ENCODE assay signal across 11 mouse cellular contexts in the genomic region with DNA sequence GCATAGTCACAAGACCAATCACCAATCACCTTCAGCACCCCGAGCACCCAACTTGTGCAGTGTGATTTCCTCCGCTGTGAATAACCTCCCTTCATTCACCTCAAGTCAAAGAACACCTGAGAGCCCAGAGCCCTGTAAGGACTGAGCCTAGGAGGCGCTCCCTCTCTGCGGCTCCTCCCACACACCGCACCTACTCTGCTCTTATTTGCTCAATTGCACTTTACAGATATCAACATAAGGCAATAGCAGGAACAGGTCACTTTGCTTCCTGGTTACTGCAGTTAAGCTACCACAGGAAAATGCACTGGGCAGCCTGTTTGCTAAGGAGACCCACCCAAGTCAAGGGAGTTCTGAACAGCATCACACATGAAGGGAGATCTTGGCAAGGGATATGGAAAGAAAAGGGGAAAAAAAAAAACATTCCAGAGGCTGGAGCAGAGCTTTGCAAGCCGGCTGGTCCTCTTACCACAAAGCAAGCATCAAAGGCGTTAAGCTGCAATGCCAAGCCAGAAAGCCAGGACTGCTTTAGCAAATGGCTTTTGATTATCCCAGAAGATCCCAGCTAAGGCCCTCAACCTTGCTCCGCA.
A peak's percentile ranks its signal among the peaks of the same experiment; 100 is the strongest.
DNase-seq lines count a peak whose midpoint lies in the region; ATAC-seq lines count a peak whose summit lies in the region.
"Had no signal": no experiment of that assay in that cellular context is flagged by ENCODE, and none has a peak within 500 bp of the region (broad histone marks: within the 10 kb centered on the region; RNA-seq: fewer than 3 reads in every experiment).

No protein-coding gene starts in this region.

- H3K4me1 ChIP-seq in embryonic facial prominence, embryonic 13.5 days: peaks cover 13% of the 10 kb centered on the region
- H3K4me1 ChIP-seq in embryonic facial prominence, embryonic 10.5 days: no peaks in the 10 kb centered on the region
- H3K4me1 ChIP-seq in lung, embryonic 15.5 days: peaks cover 11% of the 10 kb centered on the region; the same call in 1 of the 2 replicates
- H3K4me1 ChIP-seq in stomach, embryonic 16.5 days (ENCODE audit: control insufficient read depth, insufficient read depth, low read length): peaks cover 8% of the 10 kb centered on the region
- H3K4me1 ChIP-seq in forebrain, embryonic 10.5 days: no peaks in the 10 kb centered on the region
- H3K4me1 ChIP-seq: midbrain, embryonic 10.5 days had no signal

- no peaks in the 10 kb centered on the region for H3K27me3 ChIP-seq in embryonic facial prominence, embryonic 13.5 days
- no peaks in the 10 kb centered on the region for H3K27me3 ChIP-seq in embryonic facial prominence, embryonic 10.5 days (replicated peaks; ENCODE audit: low read depth, poor library complexity, severe bottlenecking)
- no peaks in the 10 kb centered on the region for H3K27me3 ChIP-seq in lung, embryonic 15.5 days
- no peaks in the 10 kb centered on the region for H3K27me3 ChIP-seq in stomach, embryonic 16.5 days (ENCODE audit: control insufficient read depth, insufficient read depth, low read length)
- H3K27me3 ChIP-seq in forebrain, embryonic 10.5 days (ENCODE audit: poor library complexity, severe bottlenecking): no peaks in the 10 kb centered on the region

- no peak overlapping the region for H3K4me2 ChIP-seq in embryonic facial prominence, embryonic 13.5 days
- H3K4me2 ChIP-seq in lung, embryonic 15.5 days: no peak overlapping the region
- H3K4me2 ChIP-seq in stomach, embryonic 16.5 days (ENCODE audit: low read depth, low read length): no peak overlapping the region

- 78% methylated on average over 8 of the region's 8 CpGs for WGBS in embryonic facial prominence, embryonic 13.5 days
- WGBS in embryonic facial prominence, embryonic 10.5 days: 91% methylated on average over 8 of the region's 8 CpGs
- 60% methylated on average over 8 of the region's 8 CpGs for WGBS in lung, embryonic 15.5 days
- 69% methylated on average over 8 of the region's 8 CpGs for WGBS in stomach, embryonic 16.5 days
- WGBS in forebrain, embryonic 10.5 days: 95% methylated on average over 8 of the region's 8 CpGs

- H3K27ac ChIP-seq in embryonic facial prominence, embryonic 13.5 days: no peak overlapping the region; the same call in 1 of the 2 replicates
- H3K27ac ChIP-seq in embryonic facial prominence, embryonic 10.5 days (replicated peaks): no peak overlapping the region
- peak overlapping the region; percentile 45 for H3K27ac ChIP-seq in lung, embryonic 15.5 days
- peak overlapping the region; percentile 61 for H3K27ac ChIP-seq in stomach, embryonic 16.5 days (ENCODE audit: low read length)
- no peak overlapping the region for H3K27ac ChIP-seq in forebrain, embryonic 10.5 days
- H3K27ac ChIP-seq: liver, embryonic 14.5 days; midbrain, embryonic 10.5 days had no signal

- peaks cover 34% of the 10 kb centered on the region for H3K36me3 ChIP-seq in embryonic facial prominence, embryonic 13.5 days
- H3K36me3 ChIP-seq in embryonic facial prominence, embryonic 10.5 days (replicated peaks): peaks cover 87% of the 10 kb centered on the region
- peaks cover 2% of the 10 kb centered on the region; the same call in 1 of the 2 replicates for H3K36me3 ChIP-seq in lung, embryonic 15.5 days
- no peaks in the 10 kb centered on the region for H3K36me3 ChIP-seq in stomach, embryonic 16.5 days (ENCODE audit: control insufficient read depth, insufficient read depth, low read length)
- peaks cover 90% of the 10 kb centered on the region for H3K36me3 ChIP-seq in forebrain, embryonic 10.5 days (replicated peaks)

- H3K9ac ChIP-seq in embryonic facial prominence, embryonic 13.5 days: no peak overlapping the region
- H3K9ac ChIP-seq in lung, embryonic 15.5 days: no peak overlapping the region
- 0 out of 2 replicates have a peak overlapping the region, but pooled peaks have one; percentile 1 for H3K9ac ChIP-seq in stomach, embryonic 16.5 days (ENCODE audit: low read length)
- H3K9ac ChIP-seq: liver, embryonic 14.5 days had no signal

- 0 out of 2 replicates have a peak, but pooled peaks have one; percentile 48 for ATAC-seq in embryonic facial prominence, embryonic 13.5 days (ENCODE audit: insufficient number of reproducible peaks, insufficient read depth, low FRiP score, low TSS enrichment, low read depth)
- peak; percentile 75; the same call in 1 of the 2 replicates for ATAC-seq in lung, embryonic 15.5 days (ENCODE audit: borderline replicate concordance, extremely low read depth, low FRiP score, low TSS enrichment)
- peak; percentile 96 for ATAC-seq in stomach, embryonic 16.5 days (ENCODE audit: insufficient read depth, low FRiP score)
- ATAC-seq: hindbrain, embryonic 16.5 days had no signal

- no peak overlapping the region for H3K4me3 ChIP-seq in embryonic facial prominence, embryonic 13.5 days
- H3K4me3 ChIP-seq in embryonic facial prominence, embryonic 10.5 days: no peak overlapping the region
- no peak overlapping the region for H3K4me3 ChIP-seq in lung, embryonic 15.5 days
- no peak overlapping the region for H3K4me3 ChIP-seq in stomach, embryonic 16.5 days (replicated peaks; ENCODE audit: low read length)
- no peak overlapping the region for H3K4me3 ChIP-seq in forebrain, embryonic 10.5 days
- H3K4me3 ChIP-seq: midbrain, embryonic 10.5 days had no signal

- DNase-seq in embryonic facial prominence, embryonic 10.5 days (ENCODE audit: low spot score): no peak
- peak; percentile 2 for DNase-seq in right cerebral cortex, postnatal 25 days
- DNase-seq in right cerebral cortex, postnatal 14 days: no peak
- no peak for DNase-seq in forebrain, embryonic 10.5 days (ENCODE audit: extremely low spot score, low spot score)
- no peak for DNase-seq in cerebellum, adult 8-10 months

- H3K9me3 ChIP-seq in embryonic facial prominence, embryonic 13.5 days: no peaks in the 10 kb centered on the region
- no peaks in the 10 kb centered on the region for H3K9me3 ChIP-seq in embryonic facial prominence, embryonic 10.5 days
- H3K9me3 ChIP-seq in lung, embryonic 15.5 days: no peaks in the 10 kb centered on the region
- H3K9me3 ChIP-seq in stomach, embryonic 16.5 days (replicated peaks; ENCODE audit: control insufficient read depth, low read length): no peaks in the 10 kb centered on the region
- H3K9me3 ChIP-seq in forebrain, embryonic 10.5 days: no peaks in the 10 kb centered on the region
- H3K9me3 ChIP-seq: midbrain, embryonic 10.5 days had no signal

Comparison
In these comparisons a context has a peak if more than half of its experiments do, and no peak if none do; other contexts are left out.
1. H3K27ac ChIP-seq: peak in lung, embryonic 15.5 days (single experiment) and stomach, embryonic 16.5 days (single experiment); none in embryonic facial prominence, embryonic 13.5 days (single experiment), embryonic facial prominence, embryonic 10.5 days (single experiment) and forebrain, embryonic 10.5 days (single experiment).
2. Peak in every context shown above with its lines, with median percentiles within 50 percentile points of each other: ATAC-seq.